Mouse (Mus musculus) ES-E14 (cell line): ENCODE data around the gene Acox1.

Experiments used
- HCFC1 ChIP-seq: IDR thresholded peaks from 2 replicates; pipeline ENCODE4 v1.6.1; 2012; ENCODE audit warnings: low read length, inconsistent platforms, borderline replicate concordance; ENCODE audit not compliant: insufficient read depth
- MAFK ChIP-seq: IDR thresholded peaks from 2 replicates; pipeline ENCODE4 v1.6.1; 2014; ENCODE audit warnings: mild to moderate bottlenecking, low read depth, low read length, inconsistent platforms; ENCODE audit not compliant: insufficient read depth
- ZC3H11A ChIP-seq: IDR thresholded peaks from 2 replicates; pipeline ENCODE4 v1.6.1; 2012; ENCODE audit warnings: low read depth, mild to moderate bottlenecking, inconsistent platforms, low read length, borderline replicate concordance
- ZNF384 ChIP-seq: IDR thresholded peaks from 2 replicates; pipeline ENCODE4 v1.6.1; 2012; ENCODE audit warnings: low read depth, low read length, inconsistent platforms

- TF ChIP-seq ZC3H11A (no peak), ZNF384 (no peak), MAFK (no peak), HCFC1 (no peak)
Observed at GRCm38 (mm10) chr11:116185836-116186235, 13.0 kb downstream of the Acox1 start.
